Mouse (Mus musculus) telencephalon, adult 2 months (tissue): ENCODE data around the gene Lhx1.

ENCODE experiments used
- DNase-seq: peaks from one replicate; pipeline ENCODE4 v3.0.0-alpha.2; 2011; ENCODE audit warnings: low read depth, low spot score

Lhx1 gene

GRCm38 (mm10) chr11:84525421-84526274, at the start of gene Lhx1:
Gene Lhx1 (minus strand): TSS chr11:84525535.
- DNase-seq = no peak

- no peak for DNase-seq
These were observed 49.5 kb upstream of the Lhx1 start for GRCm38 (mm10) chr11:84574834-84575233.

GRCm38 (mm10) chr11:84573637-84574036, 48.3 kb upstream of the Lhx1 start:
- no peak for DNase-seq

GRCm38 (mm10) chr11:84570812-84571211, 45.5 kb upstream of the Lhx1 start:
- DNase-seq = no peak

- no peak for DNase-seq
These were observed 45.1 kb upstream of the Lhx1 start for GRCm38 (mm10) chr11:84570392-84570791.

- no peak for DNase-seq
These were observed 43.9 kb upstream of the Lhx1 start for GRCm38 (mm10) chr11:84569052-84569751.

- DNase-seq = no peak
These were observed 43.1 kb upstream of the Lhx1 start for GRCm38 (mm10) chr11:84568482-84568881.

GRCm38 (mm10) chr11:84566691-84567090, 41.4 kb upstream of the Lhx1 start:
- DNase-seq = no peak

GRCm38 (mm10) chr11:84565224-84565623, 39.9 kb upstream of the Lhx1 start:
- no peak for DNase-seq

- no peak for DNase-seq
These were observed 38.0 kb upstream of the Lhx1 start for GRCm38 (mm10) chr11:84563360-84563759.

GRCm38 (mm10) chr11:84562758-84563347, 37.5 kb upstream of the Lhx1 start:
- no peak for DNase-seq

GRCm38 (mm10) chr11:84561546-84561945, 36.2 kb upstream of the Lhx1 start:
- DNase-seq = no peak

GRCm38 (mm10) chr11:84553821-84554450, 28.6 kb upstream of the Lhx1 start:
- DNase-seq = no peak

GRCm38 (mm10) chr11:84551296-84551695, 26.0 kb upstream of the Lhx1 start:
- no peak for DNase-seq

GRCm38 (mm10) chr11:84549258-84549791, 24.0 kb upstream of the Lhx1 start:
- no peak for DNase-seq

GRCm38 (mm10) chr11:84548293-84548692, 23.0 kb upstream of the Lhx1 start:
- no peak for DNase-seq

GRCm38 (mm10) chr11:84539981-84540380, 14.6 kb upstream of the Lhx1 start:
- no peak for DNase-seq

GRCm38 (mm10) chr11:84529797-84530703, 4.7 kb upstream of the Lhx1 start:
- no peak for DNase-seq

- DNase-seq = no peak
These were observed 3.9 kb upstream of the Lhx1 start for GRCm38 (mm10) chr11:84529143-84529755.
